Mouse (Mus musculus): ENCODE measurements around the gene Ephb1. TPM values are rescaled to one million over a fixed set of nuclear protein-coding genes. Genes with fewer than 3 reads are reported as not detected.

Ephb1 gene
- polyA plus RNA-seq (2012; rRNA removed), result 0.97 and 1.1 TPM in 2 replicates

DNA sequence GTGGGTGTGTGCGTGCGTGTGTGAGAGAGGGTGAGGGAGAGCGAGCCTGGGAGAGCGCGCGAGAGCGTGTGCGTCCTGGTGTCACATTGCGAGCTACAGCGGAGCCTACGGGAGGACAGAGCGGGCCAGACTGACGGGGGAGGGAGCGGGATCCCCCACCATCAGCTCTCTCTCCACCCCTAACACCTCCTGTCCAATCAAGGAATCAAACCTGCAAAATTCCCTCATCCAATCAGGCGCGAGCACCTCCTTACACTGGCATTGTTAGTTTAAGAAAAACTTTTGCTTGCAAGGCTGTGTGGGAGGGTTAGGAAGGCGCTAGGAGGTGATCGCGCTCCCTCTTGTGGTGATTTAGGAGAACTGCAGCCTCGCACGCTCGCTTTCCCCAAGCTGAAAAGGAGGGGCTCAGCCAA lies at the start of gene Ephb1:
Gene Ephb1 (minus strand): TSS at position 133 of the 413 bp plus-strand sequence.
- DNase-seq (ENCODE audit: low read depth), result peak; percentile 17

DNA sequence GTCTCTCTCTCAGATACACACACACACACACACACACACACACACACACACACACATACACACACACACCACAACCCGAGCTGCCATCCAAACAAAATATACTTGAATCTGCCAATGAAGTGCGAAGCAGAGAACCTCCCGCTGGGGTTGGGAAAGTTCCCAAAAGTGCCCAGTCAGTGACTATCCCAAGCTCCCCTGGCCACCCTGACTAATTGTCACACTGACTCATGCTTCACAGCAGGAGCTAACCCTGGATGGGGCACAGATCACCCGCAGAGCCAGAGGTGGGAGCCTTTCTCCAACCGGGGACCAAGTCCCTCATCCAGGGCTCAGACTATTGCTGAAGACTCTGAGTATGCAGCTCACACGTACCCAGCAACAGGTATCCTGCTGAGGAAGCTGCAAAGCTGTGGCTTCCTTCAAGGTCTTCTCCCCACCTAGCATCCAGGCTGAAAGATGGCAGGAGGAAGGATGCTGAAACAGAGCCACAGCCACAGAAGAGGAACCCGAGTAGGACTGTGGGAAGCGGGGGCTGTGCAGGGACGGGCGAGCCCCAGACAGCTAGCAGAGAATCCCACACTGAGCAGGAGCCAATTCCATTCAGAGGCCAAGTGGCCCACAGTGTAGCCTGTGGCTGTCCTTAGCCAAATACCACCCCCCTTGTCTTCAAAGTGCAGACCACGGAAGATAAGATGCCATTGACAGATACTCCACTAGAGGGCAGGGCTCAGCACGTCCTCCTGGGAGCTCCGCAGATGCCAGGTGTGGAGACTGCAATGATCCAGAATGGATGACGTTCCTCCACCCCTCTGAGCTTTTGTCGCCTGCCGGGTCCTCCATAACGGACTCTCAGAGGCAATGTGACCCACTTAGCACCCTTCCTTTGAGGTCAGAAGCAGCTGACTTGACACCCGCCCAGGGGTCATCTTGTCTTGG lies 48.9 kb upstream of the Ephb1 start:
- DNase-seq (ENCODE audit: low read depth), result no peak

DNA sequence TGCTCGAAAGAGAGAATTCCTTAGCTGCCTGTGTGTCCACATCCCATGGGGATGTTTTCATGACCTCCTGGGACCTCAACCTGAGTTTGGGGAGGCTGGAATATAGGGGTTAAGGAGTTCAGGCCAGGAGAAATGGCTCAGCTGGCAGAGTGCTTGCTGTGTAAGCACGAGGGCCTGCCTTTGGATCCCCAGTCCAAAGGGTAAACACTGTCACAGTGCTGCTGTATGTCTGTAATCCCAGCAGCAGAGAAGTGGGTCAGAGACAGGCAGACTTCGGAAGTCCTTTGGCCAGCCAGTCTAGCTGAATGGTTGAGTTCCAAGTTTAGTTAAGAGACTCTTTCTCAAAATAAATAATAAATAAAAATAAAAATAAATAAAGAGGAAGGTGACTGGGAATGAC lies 48.2 kb upstream of the Ephb1 start:
- DNase-seq (ENCODE audit: low read depth), result no peak

DNA sequence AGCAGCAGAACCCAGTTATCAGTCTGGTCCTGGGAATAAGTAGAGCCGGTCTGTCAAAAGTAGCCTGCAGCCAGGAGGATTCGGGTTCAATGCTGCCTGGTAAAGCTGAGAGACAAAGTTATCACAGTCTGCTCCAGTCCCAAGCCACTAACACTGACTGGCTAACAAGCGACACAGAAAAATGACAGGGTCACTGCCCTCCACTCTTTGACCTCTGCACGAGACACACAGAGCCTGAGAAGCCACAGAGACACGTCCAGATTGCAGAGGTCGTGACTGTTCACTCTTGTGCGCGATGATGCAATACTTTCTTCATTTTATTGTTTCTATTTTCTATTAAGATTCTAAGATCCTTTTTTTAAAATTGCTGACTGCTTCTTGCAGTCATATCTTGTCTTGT lies 33.8 kb upstream of the Ephb1 start:
- DNase-seq (ENCODE audit: low read depth), result no peak

DNA sequence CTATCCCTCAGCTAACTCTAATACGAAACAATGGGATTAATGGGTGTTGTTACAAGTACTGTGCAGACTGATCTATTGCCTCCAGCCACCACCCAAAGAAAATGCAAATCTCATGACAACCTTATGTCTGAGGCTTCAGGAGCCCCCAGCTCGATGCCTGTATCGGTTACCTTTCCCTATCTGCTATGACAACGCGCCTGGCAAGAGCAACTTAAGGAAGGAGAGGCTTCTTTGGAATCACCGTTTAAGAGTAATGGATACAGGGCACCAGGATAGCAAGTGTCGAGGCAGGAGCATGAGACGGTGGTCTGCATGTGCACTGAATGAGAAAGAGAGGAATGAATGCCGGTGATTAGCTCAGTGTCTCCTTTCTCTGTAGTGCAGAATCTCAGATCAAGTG lies 32.3 kb upstream of the Ephb1 start:
- no peak for DNase-seq (ENCODE audit: low read depth)

DNA sequence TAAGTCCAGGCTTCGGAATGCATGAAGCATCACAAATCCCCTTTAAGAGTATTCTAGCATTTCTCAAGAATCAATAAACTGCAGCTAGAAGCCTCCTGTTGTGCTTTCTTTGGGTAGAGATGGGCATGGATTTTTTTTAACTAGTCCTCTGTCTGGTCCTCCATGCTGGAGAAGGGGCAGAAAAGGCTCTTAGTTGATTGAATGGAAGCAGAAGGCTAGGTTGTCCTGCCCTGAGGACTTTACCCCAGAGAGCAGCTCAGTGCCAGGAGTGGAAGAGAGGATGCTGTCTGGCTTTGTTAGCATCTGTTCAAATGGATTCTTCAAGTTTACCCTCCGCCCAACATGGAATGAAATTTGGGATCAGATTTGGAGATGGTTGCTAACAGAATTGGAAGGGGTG lies 25.7 kb upstream of the Ephb1 start:
- DNase-seq (ENCODE audit: low read depth), result no peak

DNA sequence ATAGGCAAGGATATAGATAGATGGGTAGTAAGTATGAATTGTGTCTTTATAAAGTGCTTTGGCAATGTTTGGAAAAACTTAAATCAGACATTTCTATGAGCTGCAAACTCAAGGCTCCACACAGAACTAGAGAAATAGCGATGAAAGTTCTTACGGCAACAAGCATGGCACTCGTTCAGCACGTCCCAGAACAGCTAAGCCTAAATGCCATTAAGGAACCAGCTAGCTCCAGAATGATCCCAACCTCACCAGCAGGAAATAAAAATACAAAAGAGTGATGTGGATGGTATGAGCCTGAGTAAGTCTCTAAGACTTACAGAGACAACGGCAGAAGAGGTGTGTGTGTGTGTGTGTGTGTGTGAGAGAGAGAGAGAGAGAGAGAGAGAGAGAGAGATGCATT lies 20.2 kb upstream of the Ephb1 start:
- no peak for DNase-seq (ENCODE audit: low read depth)

DNA sequence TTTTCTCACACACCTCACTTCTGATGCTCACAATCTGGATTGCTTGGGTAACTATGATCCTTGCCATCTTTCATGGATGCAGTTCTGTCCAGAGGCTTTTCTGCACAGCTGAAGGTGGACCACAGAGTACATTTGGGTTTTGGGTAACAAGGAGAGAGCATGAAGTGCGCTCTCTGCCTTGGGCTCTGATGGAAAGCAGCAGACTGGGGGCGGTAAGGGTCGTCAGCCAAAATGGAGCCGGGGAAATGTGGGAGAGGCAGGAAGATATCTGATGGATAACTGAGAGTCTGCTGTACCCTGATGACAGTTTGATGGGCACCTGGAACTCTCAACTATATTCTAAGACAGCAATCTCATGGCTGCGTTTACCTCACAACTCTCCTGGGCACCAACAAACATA lies 19.4 kb upstream of the Ephb1 start:
- no peak for DNase-seq (ENCODE audit: low read depth)

DNA sequence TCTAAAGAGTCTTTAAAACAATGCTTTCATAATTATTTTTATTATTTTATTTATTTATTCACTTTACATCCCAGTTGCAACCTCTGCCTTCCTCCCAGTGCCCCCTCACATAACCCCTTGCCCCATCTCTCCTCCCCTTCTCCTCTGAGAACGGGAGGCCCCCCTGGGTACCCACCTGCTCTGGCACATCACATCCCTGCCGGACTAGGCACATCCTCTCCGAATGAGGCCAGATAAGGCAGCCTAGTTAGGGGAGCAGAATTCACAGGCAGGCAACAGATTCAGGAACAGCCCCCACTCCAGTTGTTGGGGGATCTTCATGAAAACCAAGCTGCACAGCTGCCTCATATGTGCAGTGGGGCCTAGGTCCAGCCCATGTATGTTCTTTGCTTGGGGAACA lies 17.4 kb upstream of the Ephb1 start:
- DNase-seq (ENCODE audit: low read depth), result no peak

DNA sequence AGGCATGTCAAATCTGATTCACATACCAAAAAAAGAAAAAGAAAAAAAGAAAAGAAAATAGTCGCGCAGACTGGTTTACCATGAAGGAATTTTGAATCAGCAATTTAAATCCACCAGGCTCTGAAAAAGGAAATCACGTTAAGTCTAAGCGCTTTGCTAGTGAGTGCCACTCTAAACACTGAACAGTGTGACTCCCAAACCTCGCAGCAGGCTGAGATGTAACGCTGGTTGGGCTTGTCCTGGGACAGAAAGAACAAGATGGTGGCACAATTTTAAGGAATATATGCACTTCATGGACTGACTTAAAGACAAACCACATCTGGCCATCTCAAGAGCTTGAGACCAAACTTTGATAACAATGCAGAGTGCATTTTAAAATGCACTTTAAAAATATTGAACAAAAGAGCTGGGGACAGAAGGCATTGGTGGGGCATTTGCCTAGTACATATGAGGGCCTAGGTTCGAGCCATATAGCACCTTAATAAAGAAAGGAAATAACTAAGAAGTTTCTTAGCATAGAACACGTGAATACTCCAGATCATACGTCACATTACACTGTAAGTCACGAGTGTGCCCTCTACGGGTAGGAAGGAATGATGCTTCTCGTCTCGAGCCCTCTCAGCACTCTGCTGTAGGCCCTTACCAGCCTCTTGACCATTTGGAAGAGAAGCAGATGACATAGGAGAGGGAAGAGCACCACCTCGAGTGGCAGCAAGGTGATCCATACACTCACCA lies 16.7 kb upstream of the Ephb1 start:
- DNase-seq (ENCODE audit: low read depth), result no peak

DNA sequence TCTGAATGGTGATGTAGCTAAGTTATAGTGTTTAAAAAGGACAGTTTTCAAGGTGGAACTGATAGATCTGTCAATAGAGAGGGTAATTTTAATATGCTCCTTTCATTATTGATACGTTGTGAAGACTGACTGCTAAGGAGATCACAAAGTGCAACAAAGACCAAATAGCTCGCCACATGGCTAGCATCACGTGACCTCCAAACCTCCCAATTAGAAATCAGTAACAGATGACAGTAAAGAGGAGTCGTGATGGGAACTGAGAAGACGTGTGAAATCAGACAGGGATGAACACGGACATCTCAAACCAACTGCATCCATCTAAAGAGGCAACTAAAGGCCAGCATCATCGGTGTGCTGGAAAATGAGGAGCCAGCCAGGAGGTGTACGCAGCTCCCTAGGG lies 15.6 kb upstream of the Ephb1 start:
- DNase-seq (ENCODE audit: low read depth), result no peak

DNA sequence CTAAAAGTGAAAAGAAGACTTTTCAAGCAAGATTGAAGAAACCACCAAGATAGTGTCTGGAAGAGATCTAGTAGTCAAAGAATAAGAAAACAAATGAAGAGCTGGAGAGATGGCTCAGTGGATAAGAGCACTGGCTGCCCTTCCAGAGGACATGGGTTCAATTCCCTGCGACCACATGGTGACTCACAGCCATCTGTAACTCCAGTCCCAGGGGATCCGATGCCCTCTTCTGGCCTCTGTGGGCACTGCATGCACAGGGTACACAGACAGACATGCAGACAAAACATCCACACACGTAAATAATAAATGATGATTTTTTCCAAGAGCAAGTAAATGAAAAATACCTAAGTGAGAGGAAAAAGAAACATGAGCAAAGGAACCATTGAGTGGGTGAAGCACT lies 14.6 kb upstream of the Ephb1 start:
- DNase-seq (ENCODE audit: low read depth), result no peak

DNA sequence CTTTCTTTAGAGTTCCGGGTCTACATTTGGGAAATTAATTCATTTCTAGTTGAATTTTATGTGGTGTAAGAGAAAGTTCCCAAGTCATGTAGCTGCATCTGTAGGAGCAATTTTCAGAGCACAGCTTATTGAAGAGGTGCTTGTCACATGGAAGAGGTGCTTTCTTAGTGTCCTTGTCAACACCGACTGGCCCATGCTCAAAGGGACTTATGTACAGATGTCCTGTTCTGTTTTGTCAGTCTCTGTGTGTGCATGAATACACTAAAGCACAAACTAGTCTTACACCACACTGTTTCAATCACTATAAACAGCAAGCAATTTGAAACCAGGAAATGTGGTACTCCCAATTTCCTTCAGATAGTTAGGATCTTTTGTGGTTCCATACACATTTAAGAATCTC lies 13.3 kb upstream of the Ephb1 start:
- no peak for DNase-seq (ENCODE audit: low read depth)

DNA sequence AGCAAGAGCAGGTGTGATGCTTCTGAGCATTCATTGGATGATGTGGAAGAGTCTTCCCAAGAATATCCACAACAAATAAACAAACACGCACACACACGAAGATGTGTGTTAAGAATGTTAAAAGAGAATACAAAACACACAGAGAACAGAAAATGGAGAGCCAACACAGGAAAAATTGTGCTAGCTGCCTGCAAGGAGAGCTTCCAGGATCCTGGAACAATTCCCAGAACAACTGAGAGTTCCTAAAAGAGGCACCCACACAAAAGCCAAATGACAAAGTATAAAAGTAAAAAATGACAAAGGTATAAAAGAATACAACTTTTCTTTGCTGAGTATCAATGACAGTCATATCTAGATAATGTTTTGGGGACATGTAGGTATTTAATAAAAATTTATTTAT lies 11.0 kb upstream of the Ephb1 start:
- no peak for DNase-seq (ENCODE audit: low read depth)

DNA sequence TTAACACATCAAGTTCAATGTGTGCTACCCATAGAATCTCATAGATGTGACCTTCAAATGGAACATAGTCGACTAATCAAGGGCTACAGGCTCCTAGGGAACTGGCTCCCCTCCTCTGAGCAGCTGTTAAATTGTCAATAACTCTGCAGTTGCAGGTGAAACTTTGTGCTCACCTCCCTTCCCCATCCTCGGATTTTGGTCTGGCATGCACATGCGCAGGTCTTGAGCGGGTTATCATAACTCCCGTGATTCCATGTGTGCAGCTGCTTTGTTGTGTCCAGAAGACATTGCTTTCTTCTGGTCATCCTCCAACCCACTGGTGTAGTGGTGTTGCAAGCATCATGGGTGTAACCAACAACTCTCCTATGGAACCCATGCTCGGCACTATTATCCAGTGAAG lies 4.8 kb upstream of the Ephb1 start:
- no peak for DNase-seq (ENCODE audit: low read depth)

DNA sequence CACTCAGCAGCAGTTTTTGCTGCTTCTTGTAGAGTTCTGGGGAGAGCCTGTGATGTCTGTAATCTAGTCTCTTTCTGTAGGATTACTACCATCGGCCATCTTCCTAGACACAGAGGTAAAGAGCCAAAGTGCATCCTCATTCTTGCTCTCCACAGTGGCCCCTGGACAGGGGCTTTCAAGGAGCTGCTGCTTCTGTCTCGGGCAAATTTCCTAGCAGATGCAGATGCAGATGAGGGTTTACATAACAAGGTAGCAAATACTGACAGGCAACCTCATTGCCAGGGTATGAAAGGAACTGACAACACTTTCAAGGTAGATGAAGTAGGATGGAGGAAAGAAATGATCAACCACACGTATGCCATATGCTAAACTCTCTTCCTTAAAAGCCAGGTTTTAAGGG lies 4.2 kb upstream of the Ephb1 start:
- no peak for DNase-seq (ENCODE audit: low read depth)

DNA sequence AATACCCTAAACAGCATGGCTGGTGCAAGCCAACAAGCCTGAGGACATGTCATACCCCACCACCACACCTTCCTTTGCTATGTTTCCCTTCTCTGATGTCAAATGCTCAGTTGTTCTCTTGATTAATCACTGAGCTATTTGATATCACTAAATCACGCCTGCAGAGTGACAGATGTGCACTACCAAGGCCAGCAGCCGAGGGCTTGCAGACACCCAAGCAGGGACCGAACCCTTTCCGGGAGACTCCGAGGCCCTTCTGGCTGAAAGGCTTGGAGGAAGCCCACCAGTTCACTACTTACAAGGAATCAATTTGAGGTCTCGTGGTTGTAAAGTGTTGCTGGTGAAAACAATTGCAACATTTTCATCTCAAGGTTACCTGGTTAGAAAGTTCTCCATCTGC lies 3.5 kb upstream of the Ephb1 start:
- DNase-seq (ENCODE audit: low read depth), result no peak

DNA sequence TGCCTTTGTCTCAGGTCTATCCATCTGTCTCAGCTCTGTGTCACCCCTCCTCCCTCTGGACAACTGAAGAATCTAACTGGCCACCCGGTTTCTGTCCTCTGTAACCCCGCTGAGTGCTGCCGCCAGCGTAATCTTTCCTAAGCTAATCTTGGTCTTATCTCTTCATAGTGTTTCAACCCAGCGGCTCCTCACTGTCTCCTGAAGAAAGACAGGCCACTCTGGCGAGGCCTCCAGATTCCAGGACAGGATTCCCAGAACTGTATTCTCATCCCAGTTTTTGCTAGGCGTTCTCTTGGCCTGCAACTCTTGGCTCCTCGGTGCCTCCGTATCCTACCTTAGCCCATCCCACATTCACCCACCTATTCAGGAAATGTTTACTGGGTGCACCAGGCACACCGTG lies 2.0 kb upstream of the Ephb1 start:
- DNase-seq (ENCODE audit: low read depth), result no peak

DNA sequence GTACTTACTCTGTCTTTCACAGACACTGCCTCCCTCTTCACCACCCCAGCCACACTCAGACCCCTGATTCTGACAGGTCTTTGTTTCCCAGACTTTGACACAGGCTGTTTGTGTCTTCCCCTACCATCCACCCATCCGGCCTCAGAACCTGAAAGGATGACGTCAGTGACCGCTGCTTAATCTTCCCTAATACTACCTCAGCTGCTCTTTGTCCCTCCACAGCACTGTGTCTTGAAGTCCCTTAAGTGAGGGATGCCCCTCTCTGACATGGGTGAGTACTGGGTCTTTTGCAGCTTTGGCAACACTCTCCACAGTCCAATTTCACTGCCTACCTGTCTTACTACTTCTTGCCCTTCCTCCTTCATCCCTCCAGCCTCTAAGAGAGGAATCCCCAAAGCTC lies 1.2 kb upstream of the Ephb1 start:
- no peak for DNase-seq (ENCODE audit: low read depth)

DNA sequence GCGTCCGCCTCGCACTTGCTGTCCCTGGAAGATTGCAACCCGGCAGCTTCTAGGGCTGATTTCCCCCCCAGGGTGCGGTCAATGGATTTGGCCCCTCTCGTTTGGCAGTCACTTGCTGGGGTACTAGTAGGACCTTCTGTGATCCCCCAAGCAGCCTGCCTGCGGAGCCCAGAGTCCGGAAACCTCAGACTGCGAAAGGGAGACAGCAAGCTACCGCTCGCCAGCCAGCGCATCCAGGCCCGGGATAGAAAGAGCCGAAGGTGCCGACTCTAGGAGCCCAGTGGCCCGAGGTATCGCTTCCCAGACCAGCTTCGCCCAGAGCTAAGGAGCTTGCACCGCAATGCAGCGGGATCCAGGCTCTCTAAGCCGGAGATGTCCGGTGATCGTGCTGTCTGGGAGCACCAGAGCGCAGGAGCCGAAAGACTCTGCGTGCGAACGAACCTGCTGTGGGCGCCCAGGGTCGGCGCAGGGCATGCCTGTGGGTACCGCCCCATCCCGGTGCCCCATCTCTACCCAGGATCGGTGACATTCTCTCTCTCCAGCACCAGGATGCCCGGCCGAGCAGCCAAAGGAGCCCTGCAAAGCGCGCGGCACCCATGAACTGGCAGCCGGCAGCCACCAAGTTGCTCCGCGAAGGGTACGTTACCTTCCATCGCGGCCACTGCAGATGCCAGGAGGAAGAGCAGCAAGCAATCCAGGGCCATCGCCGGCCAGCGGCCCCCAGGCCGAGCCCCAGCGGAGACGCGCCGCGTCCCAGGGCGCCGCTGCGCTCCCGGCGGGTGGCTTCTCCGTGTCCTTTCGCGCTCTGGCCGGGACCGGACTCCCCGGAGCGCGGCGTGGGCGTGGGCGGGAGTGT lies 629 bp downstream of the Ephb1 start:
- no peak for DNase-seq (ENCODE audit: low read depth)

DNA sequence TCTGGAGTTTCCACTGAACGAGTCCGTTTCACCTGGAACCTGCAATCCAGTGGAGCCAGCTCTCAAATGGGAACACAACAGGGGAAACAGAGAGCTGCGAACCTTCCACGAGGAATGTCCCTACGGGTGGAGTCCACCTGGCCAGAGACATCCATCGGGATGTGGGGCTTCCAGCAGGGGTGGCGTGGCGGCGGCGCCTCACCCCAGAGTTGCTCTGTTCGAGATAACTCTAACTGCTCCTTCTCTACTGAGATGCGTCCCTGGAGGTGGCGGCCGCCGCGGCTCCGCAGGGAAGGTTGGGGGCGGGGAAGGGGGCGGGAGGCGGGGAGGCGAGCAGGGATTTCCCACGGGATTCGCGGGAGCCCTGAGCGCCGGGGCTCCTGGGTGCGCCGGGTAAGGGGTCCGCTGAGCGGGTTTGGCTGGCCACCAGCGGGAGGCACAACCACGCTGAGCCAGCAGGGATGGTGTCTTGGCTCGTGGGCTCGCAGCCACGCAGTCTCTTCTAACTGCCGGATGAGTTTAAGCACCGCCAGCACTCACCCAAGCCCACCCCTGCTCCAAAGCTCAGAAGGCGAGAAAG lies 1.3 kb downstream of the Ephb1 start:
- no peak for DNase-seq (ENCODE audit: low read depth)

Data from gonadal fat pad, adult 2 months (tissue).